Mouse (Mus musculus) MEL (cell line): ENCODE measurements around the gene Ahsa2.
"Not testable (repeated sequence)": the region's sequence is repeated elsewhere in the genome, so short reads cannot be mapped to it uniquely, and the experiment has no call there.

Experiments used
- CHD2 ChIP-seq: IDR thresholded peaks from 2 replicates; pipeline ENCODE4 v1.6.1; 2011; ENCODE audit warnings: low read length, improper control_type of control experiment
- CTCF ChIP-seq, 3 experiments: IDR thresholded peaks in 2 of 3; conservative IDR thresholded peaks in 1 of 3; 2 replicates each; pipeline ENCODE4 v1.5.1; 2011 to 2012; ENCODE audit warnings: low read length in 3 of 3, low read depth in 2 of 3, mild to moderate bottlenecking in 2 of 3, improper control_type of control experiment in 1 of 3, inconsistent platforms in 1 of 3, mixed read lengths in 1 of 3, moderate library complexity in 1 of 3; ENCODE audit not compliant: control insufficient read depth in 1 of 3, insufficient read depth in 1 of 3, poor library complexity in 1 of 3, severe bottlenecking in 1 of 3
- JUND ChIP-seq: IDR thresholded peaks from 2 replicates; pipeline ENCODE4 v1.6.1; 2011; ENCODE audit warnings: low read depth, mild to moderate bottlenecking, improper control_type of control experiment, low read length
- MAX ChIP-seq: IDR thresholded peaks from 2 replicates; pipeline ENCODE4 v1.6.1; 2011; ENCODE audit warnings: low read length, improper control_type of control experiment
- POLR2A ChIP-seq, 2 experiments: IDR thresholded peaks; 2 replicates each; pipeline ENCODE4 v1.6.1; 2011 to 2012; ENCODE audit warnings: low read length in 2 of 2, mild to moderate bottlenecking in 2 of 2, control low read depth in 1 of 2, improper control_type of control experiment in 1 of 2, low read depth in 1 of 2, moderate library complexity in 1 of 2; ENCODE audit not compliant: control insufficient read depth in 1 of 2, insufficient read depth in 1 of 2, poor library complexity in 1 of 2
- RCOR1 ChIP-seq: IDR thresholded peaks from 2 replicates; pipeline ENCODE4 v1.6.1; 2012; ENCODE audit warnings: low read depth, mild to moderate bottlenecking, inconsistent platforms, low read length, improper control_type of control experiment
- TAL1 ChIP-seq: IDR thresholded peaks from 2 replicates; pipeline ENCODE4 v1.6.1; 2012; ENCODE audit warnings: mild to moderate bottlenecking, inconsistent platforms, low read length, moderate library complexity, mixed read lengths
- UBTF ChIP-seq: IDR thresholded peaks from 2 replicates; pipeline ENCODE4 v1.6.1; 2012; ENCODE audit warnings: low read depth, mild to moderate bottlenecking, inconsistent platforms, low read length, improper control_type of control experiment, moderate library complexity, borderline replicate concordance; ENCODE audit not compliant: insufficient read depth
- USF1 ChIP-seq: IDR thresholded peaks from 2 replicates; pipeline ENCODE4 v1.6.1; 2014; ENCODE audit warnings: low read depth, mild to moderate bottlenecking, inconsistent platforms, low read length, improper control_type of control experiment, moderate library complexity
- ZC3H11A ChIP-seq: IDR thresholded peaks from 2 replicates; pipeline ENCODE4 v1.6.1; 2012; ENCODE audit warnings: low read depth, mild to moderate bottlenecking, inconsistent platforms, low read length, improper control_type of control experiment
- ZNF384 ChIP-seq: IDR thresholded peaks from 2 replicates; pipeline ENCODE4 v1.6.1; 2012; ENCODE audit warnings: low read depth, mild to moderate bottlenecking, inconsistent platforms, low read length, improper control_type of control experiment

DNA sequence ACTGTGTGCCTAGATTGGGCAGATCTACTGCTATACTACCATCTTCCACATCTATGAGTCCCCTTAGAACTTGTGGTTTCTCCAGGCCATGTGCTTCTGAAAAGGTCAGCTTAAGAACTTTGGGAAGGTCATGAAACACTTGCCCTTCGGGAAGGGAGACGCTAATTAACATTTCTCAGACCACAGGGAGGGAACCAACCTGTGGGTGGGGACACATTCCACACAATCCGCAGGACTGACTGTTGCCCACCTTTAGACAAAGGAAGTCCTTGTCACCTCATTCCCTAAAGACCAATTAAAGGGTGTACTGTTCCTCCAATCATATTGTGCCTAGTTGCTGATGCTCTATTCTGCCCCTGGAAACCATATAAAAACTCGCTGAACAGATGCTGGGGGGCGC is 7.0 kb upstream of the Ahsa2 start:
- not testable (repeated sequence) for TF ChIP-seq POLR2A (IDR thresholded peaks at IDR 0.05; ENCODE audit: control insufficient read depth in 1 of 2, insufficient read depth in 1 of 2, low read depth in 1 of 2, low read length in 2 of 2, poor library complexity in 1 of 2); CTCF (IDR thresholded peaks at IDR 0.05 in 2 of 3, conservative IDR thresholded peaks at IDR 0.05 in 1 of 3; ENCODE audit: control insufficient read depth in 1 of 3, insufficient read depth in 1 of 3, low read depth in 2 of 3, low read length in 3 of 3, poor library complexity in 1 of 3, severe bottlenecking in 1 of 3); RCOR1; JUND; MAX; TAL1; ZNF384; CHD2; USF1; UBTF; ZC3H11A
